Mouse (Mus musculus) kidney, postnatal 10 days (tissue): ENCODE results near the gene Sept9.

Source experiments
- DNase-seq: peaks from one replicate; pipeline ENCODE4 v3.0.0; 2021; ENCODE audit warnings: mixed read lengths

The Sept9 gene

GRCm38 (mm10) chr11:117350462-117351222 lies 151.2 kb downstream of the Sept9 start:
- no peak for DNase-seq

GRCm38 (mm10) chr11:117353126-117353525 lies 153.7 kb downstream of the Sept9 start:
- no peak for DNase-seq

- DNase-seq: peak; percentile 91
Observed at GRCm38 (mm10) chr11:117354107-117354506, 154.6 kb downstream of the Sept9 start.

- no peak for DNase-seq
Observed at GRCm38 (mm10) chr11:117356937-117357336, 157.5 kb downstream of the Sept9 start.

GRCm38 (mm10) chr11:117357916-117358639 lies 158.6 kb downstream of the Sept9 start:
- DNase-seq: peak; percentile 98

GRCm38 (mm10) chr11:117359161-117359560 lies 159.7 kb downstream of the Sept9 start:
- no peak for DNase-seq

GRCm38 (mm10) chr11:117359870-117360269 lies 160.4 kb downstream of the Sept9 start:
- peak; percentile 85 for DNase-seq

GRCm38 (mm10) chr11:117360561-117360960 lies 161.1 kb downstream of the Sept9 start:
- DNase-seq: no peak

GRCm38 (mm10) chr11:117362307-117362706 lies 162.8 kb downstream of the Sept9 start:
- no peak for DNase-seq

GRCm38 (mm10) chr11:117363918-117364317 lies 164.5 kb downstream of the Sept9 start:
- no peak for DNase-seq

GRCm38 (mm10) chr11:117366426-117366825 lies 167.0 kb downstream of the Sept9 start:
- DNase-seq: peak; percentile 61

GRCm38 (mm10) chr11:117366861-117367357 lies 167.4 kb downstream of the Sept9 start:
- no peak for DNase-seq

- no peak for DNase-seq
Observed at GRCm38 (mm10) chr11:117367937-117368336, 168.5 kb downstream of the Sept9 start.

GRCm38 (mm10) chr11:117369347-117369746 lies 169.9 kb downstream of the Sept9 start:
- DNase-seq: no peak

GRCm38 (mm10) chr11:117370262-117370850 lies 170.9 kb downstream of the Sept9 start:
- DNase-seq: no peak

- DNase-seq: no peak
Observed at GRCm38 (mm10) chr11:117372537-117372936, 173.1 kb downstream of the Sept9 start.

GRCm38 (mm10) chr11:117373195-117373594 lies 173.7 kb downstream of the Sept9 start:
- DNase-seq: no peak

- DNase-seq: no peak
Observed at GRCm38 (mm10) chr11:117373870-117374269, 174.4 kb downstream of the Sept9 start.

- no peak for DNase-seq
Observed at GRCm38 (mm10) chr11:117374288-117374687, 174.8 kb downstream of the Sept9 start.

GRCm38 (mm10) chr11:117379774-117380173 lies 180.3 kb downstream of the Sept9 start:
- DNase-seq: no peak

GRCm38 (mm10) chr11:117384235-117384634 lies 184.8 kb downstream of the Sept9 start:
- no peak for DNase-seq

- DNase-seq: peak; percentile 95
Observed at GRCm38 (mm10) chr11:117384897-117385296, 185.4 kb downstream of the Sept9 start.

- DNase-seq: no peak
Observed at GRCm38 (mm10) chr11:117385331-117386103, 186.1 kb downstream of the Sept9 start.
